Mouse (Mus musculus) embryo, embryonic 10 days (tissue): ENCODE measurements around the gene Ccnd1.
A peak's percentile ranks its signal among the peaks of the same experiment; 100 is the strongest.

Experiments used
- DNase-seq: peaks from one replicate; pipeline ENCODE4 v3.0.0-alpha.2; 2015; ENCODE audit warnings: low spot score

The Ccnd1 gene

DNA sequence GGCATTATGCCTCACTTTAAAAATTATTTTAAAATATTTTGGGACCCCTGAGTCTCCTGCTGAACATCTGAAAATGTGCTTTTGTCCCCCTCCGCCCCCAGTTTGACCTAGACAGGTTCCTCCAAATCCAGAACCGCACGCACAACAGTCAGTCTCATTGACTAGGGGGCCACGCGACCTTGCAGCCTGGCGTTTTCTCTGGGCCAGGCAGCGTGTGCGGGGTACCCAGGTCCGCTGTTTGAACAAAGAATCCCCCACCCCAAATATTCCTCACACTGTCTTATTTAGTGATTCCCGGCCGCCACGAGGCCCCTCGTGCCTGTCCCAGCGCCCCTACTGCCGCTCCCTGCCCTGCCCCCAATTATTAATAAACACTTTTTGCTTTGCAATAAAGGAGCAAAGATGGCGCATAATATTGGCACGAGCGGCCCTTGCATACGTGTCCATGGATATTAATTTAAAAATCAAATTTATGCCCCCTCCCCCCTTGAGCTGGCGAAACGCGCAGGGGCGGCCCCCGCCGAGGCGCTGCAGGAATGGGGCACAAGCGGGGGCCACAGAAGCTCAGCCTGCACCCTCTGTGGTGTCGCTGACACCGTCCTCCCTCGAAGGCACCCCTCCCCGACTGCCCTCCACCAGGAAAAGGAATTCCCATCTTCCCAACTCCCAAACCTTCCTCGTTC is 923 bp downstream of the Ccnd1 start:
- peak; percentile 30 for DNase-seq

GRCm38 (mm10) chr7:144937899-144938517 is 1.7 kb downstream of the Ccnd1 start:
- DNase-seq, result peak; percentile 33

DNA sequence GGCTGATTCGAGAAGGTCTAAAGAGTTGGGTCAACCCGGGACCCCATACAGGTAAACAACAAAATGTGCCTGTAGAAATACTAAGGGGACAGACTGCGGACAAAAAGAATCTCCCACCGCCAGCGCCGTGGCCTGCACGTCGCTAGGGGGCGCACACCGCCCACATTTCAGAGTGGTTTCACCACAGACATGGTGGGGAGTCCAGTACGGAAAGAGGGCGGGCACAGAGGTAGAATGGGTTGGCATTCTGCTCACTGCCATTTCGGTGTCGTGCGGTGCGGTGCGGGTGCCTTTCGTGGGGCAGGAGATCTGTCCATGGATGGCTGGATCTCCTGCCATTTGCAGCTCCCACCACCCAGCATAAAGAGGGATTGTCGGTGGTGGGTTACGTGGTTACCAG is 2.2 kb downstream of the Ccnd1 start:
- DNase-seq, result peak; percentile 96

GRCm38 (mm10) chr7:144936311-144936880 is 3.3 kb downstream of the Ccnd1 start:
- no peak for DNase-seq

DNA sequence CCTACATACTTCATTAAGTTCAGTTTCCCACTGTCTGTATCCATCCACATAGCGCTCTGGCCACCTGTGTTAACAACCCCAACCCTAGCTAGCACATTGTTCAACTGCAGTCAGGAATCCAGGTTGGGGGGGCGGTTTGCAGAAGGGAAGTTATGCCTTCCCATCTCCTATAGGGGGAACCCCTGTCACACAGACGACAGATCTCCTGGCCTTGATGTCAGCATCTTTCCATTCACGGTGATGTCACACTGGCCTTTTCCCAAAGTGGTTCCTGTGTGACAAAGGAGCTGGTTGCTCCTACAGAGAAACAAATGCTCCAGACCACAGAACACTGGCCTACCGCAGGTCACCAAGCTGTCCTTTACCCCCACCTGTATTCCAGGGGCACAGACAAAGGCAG is 4.2 kb downstream of the Ccnd1 start:
- DNase-seq, result peak; percentile 40

DNA sequence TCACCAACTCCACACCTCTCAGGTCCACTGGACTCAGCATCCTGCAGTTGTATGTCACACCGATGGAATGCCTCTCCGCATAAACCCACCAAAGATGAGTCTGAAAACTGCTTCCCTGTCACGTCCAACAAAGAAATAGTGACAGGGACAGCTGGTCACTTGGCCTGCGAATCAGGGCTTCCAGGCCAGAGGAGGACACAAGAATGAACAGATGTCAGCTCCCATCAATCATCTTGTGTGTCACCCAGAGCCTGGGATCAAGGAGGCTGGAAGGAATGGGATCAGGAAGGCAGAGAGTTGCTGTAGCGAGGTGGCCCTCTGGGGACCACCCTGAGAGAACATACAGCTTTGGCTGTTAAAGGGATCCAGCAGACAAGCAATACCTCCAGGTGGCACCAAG is 4.8 kb downstream of the Ccnd1 start:
- DNase-seq, result peak; percentile 38

DNA sequence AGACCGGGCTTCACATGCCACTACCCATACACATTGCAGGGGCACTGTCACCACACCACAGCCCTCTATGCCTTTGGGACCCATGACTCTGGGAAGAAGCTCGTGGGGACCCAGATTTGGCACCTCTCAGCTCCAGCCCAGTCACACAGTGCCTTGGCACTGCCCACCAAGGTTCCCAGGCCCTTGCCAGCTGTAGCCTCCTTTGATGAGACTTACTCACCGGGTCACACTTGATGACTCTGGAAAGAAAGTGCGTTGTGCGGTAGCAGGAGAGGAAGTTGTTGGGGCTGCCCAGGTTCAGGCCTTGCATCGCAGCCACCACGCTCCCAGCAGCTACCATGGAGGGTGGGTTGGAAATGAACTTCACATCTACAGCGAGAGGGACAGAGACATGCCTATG is 5.9 kb downstream of the Ccnd1 start:
- DNase-seq, result no peak

- no peak for DNase-seq
Measured at GRCm38 (mm10) chr7:144933336-144933735, 6.4 kb downstream of the Ccnd1 start.

DNA sequence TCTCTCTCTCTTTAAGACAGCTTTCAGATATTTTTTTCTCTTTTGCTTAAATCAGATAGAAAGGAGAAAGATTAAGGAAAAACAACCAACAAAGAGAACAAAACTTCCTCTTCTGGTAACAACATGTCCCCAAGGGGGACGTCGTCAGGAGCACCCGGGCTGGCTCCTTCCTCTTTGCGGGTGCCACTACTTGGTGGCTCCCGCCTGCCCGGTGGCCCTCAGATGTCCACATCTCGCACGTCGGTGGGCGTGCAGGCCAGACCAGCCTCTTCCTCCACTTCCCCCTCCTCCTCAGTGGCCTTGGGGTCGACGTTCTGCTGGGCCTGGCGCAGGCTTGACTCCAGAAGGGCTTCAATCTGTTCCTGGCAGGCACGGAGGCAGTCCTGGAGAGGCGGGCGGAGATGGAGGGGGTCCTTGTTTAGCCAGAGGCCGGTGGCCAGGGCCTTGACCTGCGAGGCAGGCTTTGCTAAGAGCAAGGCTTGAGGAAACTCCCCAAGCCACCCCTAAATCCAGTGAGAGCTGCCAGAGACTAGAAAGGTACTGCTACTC is 7.3 kb downstream of the Ccnd1 start:
- no peak for DNase-seq

GRCm38 (mm10) chr7:144931778-144932177 is 7.9 kb downstream of the Ccnd1 start:
- DNase-seq, result peak; percentile 81

- no peak for DNase-seq
Measured at GRCm38 (mm10) chr7:144929931-144930330, 9.8 kb downstream of the Ccnd1 start.

DNA sequence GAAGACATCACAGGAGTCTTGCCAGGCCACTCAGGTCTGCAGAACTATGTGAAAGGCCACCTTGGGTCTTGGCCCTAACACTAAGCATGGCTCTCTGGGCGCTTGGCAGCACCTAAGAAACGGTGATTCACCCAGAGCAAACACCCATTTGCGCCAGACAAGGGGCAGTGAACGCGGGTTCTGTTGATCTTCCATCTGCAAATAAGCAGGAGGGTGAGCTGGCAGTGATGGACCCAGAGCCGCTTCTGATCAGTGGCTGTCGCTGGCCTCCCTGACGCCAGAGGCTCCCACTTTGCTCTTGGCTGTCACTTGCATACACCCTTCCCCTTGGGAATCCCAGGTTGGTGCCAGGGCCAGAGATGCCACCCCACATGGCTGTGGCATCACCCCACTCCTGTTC is 10.2 kb downstream of the Ccnd1 start:
- no peak for DNase-seq

GRCm38 (mm10) chr7:144928889-144929210 is 10.9 kb downstream of the Ccnd1 start:
- no peak for DNase-seq

GRCm38 (mm10) chr7:144928009-144928888 is 11.5 kb downstream of the Ccnd1 start:
- no peak for DNase-seq

DNA sequence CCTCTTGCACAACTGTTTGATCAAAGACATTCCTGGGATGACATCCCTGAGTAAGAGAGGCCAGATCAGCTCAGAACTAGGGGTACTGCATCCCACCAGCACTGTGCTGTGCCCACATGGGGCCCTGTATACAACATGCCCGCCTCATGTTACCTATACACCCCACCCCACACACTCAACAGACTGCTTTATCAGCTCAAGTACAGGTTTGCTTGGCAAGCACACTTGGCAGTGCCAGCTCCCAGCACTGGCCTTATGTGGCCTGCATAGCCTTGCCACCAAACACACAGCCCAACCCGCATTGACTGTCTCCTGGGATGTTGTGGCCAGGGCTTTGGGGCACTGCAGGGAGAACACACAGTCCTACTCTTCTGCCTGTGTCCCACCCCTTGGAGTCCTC is 12.1 kb downstream of the Ccnd1 start:
- DNase-seq, result no peak

DNA sequence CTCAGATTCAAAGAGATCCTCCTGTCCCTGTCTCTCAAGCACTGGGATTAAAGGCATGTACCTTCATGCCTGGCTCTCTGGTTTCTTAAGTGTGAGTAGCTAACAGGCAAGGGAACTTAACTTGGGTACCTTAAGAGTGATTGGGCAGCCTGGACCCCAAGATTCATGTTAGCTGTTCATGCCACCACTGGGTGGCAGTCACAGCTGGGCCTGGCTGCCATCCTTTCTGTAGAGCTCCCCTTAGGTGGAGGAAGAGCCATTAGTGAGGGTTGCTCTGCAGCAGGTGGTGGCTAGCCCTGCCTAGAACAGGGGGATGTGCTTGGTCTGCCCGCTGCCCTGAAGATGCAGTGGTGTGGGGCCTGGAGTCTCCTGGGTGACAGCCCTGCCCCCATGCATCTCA is 20.9 kb downstream of the Ccnd1 start:
- DNase-seq, result no peak

DNA sequence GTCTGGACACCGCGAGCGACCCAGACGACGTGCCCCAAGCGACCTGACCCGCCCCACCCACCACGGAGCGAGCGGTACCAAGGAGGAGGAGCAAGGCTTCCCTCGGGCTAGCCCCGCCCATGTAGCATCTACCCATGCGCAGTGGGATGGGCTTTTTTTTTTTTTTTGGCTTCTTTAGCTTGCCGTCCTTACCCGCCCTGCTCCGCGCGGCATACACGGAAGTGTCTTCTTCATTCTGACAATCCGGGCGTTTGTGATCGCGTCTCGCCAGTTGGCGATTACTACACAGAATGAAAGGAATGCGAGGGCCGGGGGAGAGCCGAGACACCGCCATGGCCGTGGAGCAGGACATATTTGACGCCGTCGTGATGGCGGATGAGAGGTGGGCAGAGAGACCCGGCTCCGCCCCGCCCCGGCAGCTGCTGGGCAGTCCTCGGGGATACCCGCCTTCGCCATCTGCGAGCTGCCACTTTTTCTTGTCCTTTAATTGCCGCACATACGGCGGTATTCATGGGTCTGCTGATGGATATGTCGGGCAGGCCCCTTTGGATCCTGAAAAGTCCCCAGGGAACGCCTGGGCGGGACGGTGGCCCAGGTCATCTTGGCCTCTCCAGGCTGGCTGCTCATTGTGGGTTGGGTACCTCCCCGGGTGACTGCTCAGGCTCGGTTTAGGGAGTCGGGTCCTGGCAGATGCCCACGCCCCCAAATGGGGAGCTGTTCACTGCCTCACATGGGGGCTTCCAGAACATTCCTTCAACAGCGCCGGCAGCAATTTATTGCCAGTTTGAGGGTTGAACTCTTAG is 24.6 kb downstream of the Ccnd1 start, which contains the start of gene LTO1:
TSS of gene LTO1 (plus strand) at position 153 of the 803 bp plus-strand sequence.
- DNase-seq, result peak; percentile 94

GRCm38 (mm10) chr7:144914296-144914947 is 25.3 kb downstream of the Ccnd1 start:
- peak; percentile 88 for DNase-seq

DNA sequence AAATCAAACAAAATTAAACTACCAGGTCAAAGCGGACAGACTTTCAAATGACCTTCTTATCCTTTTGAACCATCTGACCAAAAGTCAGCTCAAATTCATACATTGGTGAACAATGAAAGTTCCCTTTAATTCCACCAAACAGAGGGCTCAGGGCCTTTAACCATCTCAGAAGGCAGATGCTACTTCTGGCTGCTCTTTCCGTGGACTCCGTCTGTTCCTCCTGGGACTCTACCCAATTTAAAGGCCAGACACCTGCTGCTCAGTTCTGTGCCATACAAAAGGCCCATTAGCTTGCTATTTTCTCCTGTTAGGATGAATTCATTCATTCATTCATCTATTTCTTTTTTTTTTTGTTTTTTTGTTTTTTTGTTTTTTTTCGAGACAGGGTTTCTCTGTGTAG is 26.8 kb downstream of the Ccnd1 start:
- DNase-seq, result no peak

GRCm38 (mm10) chr7:144911121-144911520 is 28.6 kb downstream of the Ccnd1 start:
- no peak for DNase-seq

DNA sequence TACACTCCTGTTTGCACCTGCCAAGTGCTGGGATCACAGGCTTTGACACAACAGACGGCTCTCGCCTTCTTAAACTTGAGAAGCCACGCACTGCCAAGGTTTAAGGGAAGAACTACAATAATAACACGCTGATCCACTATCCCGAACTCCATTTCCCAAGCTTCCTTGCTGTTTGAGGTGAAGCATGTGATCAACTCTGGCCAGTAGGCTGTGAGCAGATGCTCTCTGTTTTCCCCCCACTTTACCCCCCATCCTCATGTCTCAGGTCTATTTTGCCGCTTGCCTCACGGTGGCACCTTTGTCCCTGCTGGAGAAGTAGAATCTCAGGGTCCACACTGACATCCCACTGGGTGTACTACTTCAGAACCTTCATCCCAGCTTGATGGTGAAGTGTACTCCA is 31.0 kb downstream of the Ccnd1 start:
- DNase-seq, result peak; percentile 21
